Mouse (Mus musculus): ENCODE data around the gene Nle1.

- no peak for TF ChIP-seq HCFC1 (IDR thresholded peaks at IDR 0.05; ENCODE audit: low read depth, low read length)
- TF ChIP-seq POLR2A (IDR thresholded peaks at IDR 0.05; ENCODE audit: control insufficient read depth in 1 of 2, insufficient read depth in 1 of 2, low read depth in 1 of 2, low read length in 2 of 2, poor library complexity in 1 of 2): peak in 1 of 2 experiments; percentile 29; a peak in 1 of 4 replicates
- no peak for TF ChIP-seq ZKSCAN1 (IDR thresholded peaks at IDR 0.05; ENCODE audit: low read depth, low read length)
- no peak for TF ChIP-seq GATA1 (IDR thresholded peaks at IDR 0.05; ENCODE audit: low read depth, low read length)
Observed at GRCm38 (mm10) chr11:82899720-82900119, 8.5 kb downstream of the Nle1 start.

Data from MEL (cell line).